Comparison of ENCODE assay signal across 8 mouse cellular contexts in the genomic region with DNA sequence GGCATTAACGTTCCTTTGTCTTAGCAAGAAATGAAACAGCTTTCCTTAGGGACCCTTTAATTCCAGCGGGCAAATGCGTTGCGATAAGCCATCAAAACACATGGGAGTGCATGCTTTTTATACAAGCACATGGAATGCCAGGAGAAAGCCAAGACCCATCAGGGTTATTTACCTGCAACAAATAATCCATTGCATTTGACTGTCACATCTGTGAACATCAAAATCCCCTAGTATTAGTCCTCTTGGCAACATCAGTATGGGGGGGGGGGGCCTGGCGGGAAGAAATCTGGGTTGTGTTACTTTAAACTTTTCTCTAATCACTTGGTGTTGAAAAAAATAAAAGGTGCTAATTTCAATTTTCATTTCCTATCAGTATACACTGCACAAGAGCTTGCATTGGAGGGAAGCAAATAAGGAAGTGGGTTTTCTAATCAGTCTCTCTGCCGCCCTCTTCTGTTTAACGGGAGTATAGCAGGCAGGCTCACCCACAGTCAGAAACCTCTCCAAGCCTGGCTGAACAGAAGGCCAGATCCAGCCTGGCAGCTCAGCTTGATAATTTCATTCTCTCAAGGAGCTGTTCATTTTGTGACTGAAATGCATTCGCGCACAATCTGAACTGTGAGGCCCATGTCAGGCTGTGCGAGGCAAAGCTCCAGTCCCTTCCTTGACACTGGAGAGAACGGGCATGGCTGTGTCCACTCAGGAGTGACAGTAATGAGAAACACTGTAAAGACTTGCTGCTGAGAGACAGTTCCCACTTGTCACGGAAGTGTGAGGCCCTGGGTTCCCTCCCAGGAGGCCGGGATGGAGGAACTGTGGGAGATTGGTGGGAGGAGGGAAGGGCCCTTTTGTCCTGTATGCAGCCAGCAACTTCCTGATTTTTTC.
DNase-seq lines count a peak whose midpoint lies in the region; ATAC-seq and TF ChIP-seq lines count a peak whose summit lies in the region.

No protein-coding gene starts in this region.

- H3K4me3 ChIP-seq in cortical plate, adult 2 months (ENCODE audit: insufficient read depth, low read length) = no peak overlapping the region
- no peak overlapping the region for H3K4me3 ChIP-seq in midbrain, embryonic 11.5 days (ENCODE audit: low read depth, low read length)

- H3K9me3 ChIP-seq in midbrain, embryonic 11.5 days (ENCODE audit: control insufficient read depth, low read length) = no peaks in the 10 kb centered on the region

- H3K27me3 ChIP-seq in midbrain, embryonic 11.5 days (ENCODE audit: control insufficient read depth, insufficient read depth, low read length) = no peaks in the 10 kb centered on the region

- peak; percentile 83 for ATAC-seq in inflammation-experienced regulatory T-cells, adult 6 months
- ATAC-seq in midbrain, embryonic 11.5 days (ENCODE audit: low FRiP score) = peak; percentile 81

- peak; percentile 34 to 44 for DNase-seq in urinary bladder, adult 18-20 months (ENCODE audit: low spot score in 2 of 2)
- DNase-seq in urinary bladder, adult 2 months (ENCODE audit: low spot score) = no peak
- DNase-seq in gastrocnemius, postnatal 10 days = peak; percentile 64
- DNase-seq in left cerebral cortex, adult 8-10 months (ENCODE audit: low spot score in 2 of 2) = peak; percentile 26 to 36
- peak; percentile 98 for DNase-seq in midbrain, embryonic 11.5 days (ENCODE audit: low spot score, missing footprints)
- DNase-seq in skeletal muscle tissue, adult 2 months (ENCODE audit: low read depth, low spot score) = peak; percentile 38

- no peak overlapping the region for H3K9ac ChIP-seq in midbrain, embryonic 11.5 days (ENCODE audit: low read length)

- H3K36me3 ChIP-seq in midbrain, embryonic 11.5 days (ENCODE audit: control insufficient read depth, insufficient read depth, low read length) = no peaks in the 10 kb centered on the region

- TF ChIP-seq POLR2A in cortical plate, adult 2 months (IDR thresholded peaks at IDR 0.05; ENCODE audit: extremely low read depth, insufficient read depth, low read length) = no peak

- H3K27ac ChIP-seq in cortical plate, adult 2 months (ENCODE audit: insufficient read depth, low read length) = no peak overlapping the region
- no peak overlapping the region for H3K27ac ChIP-seq in midbrain, embryonic 11.5 days (ENCODE audit: low read depth, low read length)

- TF ChIP-seq CTCF in cortical plate, adult 2 months (IDR thresholded peaks at IDR 0.05; ENCODE audit: extremely low read depth, insufficient read depth, low read length) = peak; percentile 85

- peaks cover 2% of the 10 kb centered on the region; the same call in 1 of the 2 replicates for H3K4me1 ChIP-seq in cortical plate, adult 2 months (ENCODE audit: control insufficient read depth, insufficient read depth, low read length)
- H3K4me1 ChIP-seq in midbrain, embryonic 11.5 days (ENCODE audit: control insufficient read depth, insufficient read depth, low read length) = no peaks in the 10 kb centered on the region

- 42% methylated on average over 13 of the region's 13 CpGs for WGBS in midbrain, embryonic 11.5 days

- H3K4me2 ChIP-seq in midbrain, embryonic 11.5 days = no peak overlapping the region
